Mouse (Mus musculus) heart, postnatal 0 days (tissue): ENCODE data around the gene Myo15b.

Experiments
- CTCF ChIP-seq: IDR thresholded peaks from 2 replicates; pipeline ENCODE4 v1.5.1; 2016; ENCODE audit warnings: antibody characterized with exemption, control low read depth, low read depth
- EP300 ChIP-seq: IDR thresholded peaks from 2 replicates; pipeline ENCODE4 v1.6.1; 2016; ENCODE audit warnings: antibody characterized with exemption, low read depth

DNA sequence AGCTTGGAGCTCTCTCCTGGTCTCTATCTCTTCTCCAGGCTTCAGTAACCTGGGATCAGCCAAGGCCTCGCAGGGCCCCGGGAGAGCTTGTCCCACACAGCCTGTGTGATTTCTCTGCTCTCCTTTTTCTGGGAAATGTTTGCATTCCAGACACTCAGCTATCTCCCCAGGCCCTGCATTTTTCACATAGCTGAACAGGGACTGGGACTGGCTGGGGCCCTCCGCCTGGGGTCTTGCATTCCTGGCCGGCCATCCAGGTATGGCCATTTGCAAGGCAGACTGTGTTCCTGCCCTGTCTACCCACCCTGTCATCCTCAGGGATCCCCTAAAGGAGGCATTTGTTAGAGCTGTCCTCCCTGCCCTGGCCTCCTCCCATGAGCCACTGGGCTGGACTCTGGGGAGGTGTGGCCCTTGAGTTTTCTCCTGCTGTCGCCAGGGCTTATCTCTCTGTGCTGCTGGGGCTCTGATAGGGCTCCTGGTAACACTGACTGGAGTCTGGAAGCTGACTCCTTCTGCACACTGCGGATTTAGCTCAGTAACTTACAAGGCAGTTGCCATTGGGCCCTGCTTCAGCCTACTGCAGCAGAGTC is 16.1 kb upstream of the Myo15b start:
- TF ChIP-seq EP300: 0 out of 2 replicates have a peak, but pooled peaks have one; percentile 59
- TF ChIP-seq CTCF: no peak
